Mouse (Mus musculus) hindbrain, embryonic 16.5 days (tissue): Measurements from ENCODE around the gene Plpp1. TPM values are rescaled to one million over a fixed set of nuclear protein-coding genes. Genes with fewer than 3 reads are reported as not detected.

Experiments
- ATAC-seq: fragments of 200-750 bp; cut with Nextera tagmentation; 2 replicates; pipeline ENCODE4 v1.8.0; 2017; ENCODE audit warnings: moderate TSS enrichment, moderate library complexity
- H3K27ac ChIP-seq: fragments of 300-500 bp; sonication (generic); 2 replicates; pipeline ENCODE4 v1.5.1; 2014; ENCODE audit warnings: low read depth, mild to moderate bottlenecking, control low read depth, low read length, moderate library complexity
- H3K27me3 ChIP-seq: fragments of 300-500 bp; sonication (generic); replicated peaks from 2 replicates; pipeline ENCODE4 v1.6.1; 2014; ENCODE audit warnings: low read length; ENCODE audit not compliant: control insufficient read depth, insufficient read depth
- H3K36me3 ChIP-seq: fragments of 300-500 bp; sonication (generic); 2 replicates; pipeline ENCODE4 v1.6.1; 2014; ENCODE audit warnings: mild to moderate bottlenecking, low read length, moderate library complexity, mixed read lengths; ENCODE audit not compliant: control insufficient read depth, insufficient read depth
- H3K4me1 ChIP-seq: fragments of 300-500 bp; sonication (generic); 2 replicates; pipeline ENCODE4 v1.6.1; 2014; ENCODE audit warnings: low read depth, low read length; ENCODE audit not compliant: control insufficient read depth, insufficient read depth
- H3K4me2 ChIP-seq: fragments of 300-500 bp; sonication (generic); 2 replicates; pipeline ENCODE4 v1.6.1; 2014; ENCODE audit warnings: mild to moderate bottlenecking, low read length, control low read depth, moderate library complexity
- H3K4me3 ChIP-seq: fragments of 300-500 bp; sonication (generic); 2 replicates; pipeline ENCODE4 v1.5.1; 2014; ENCODE audit warnings: mild to moderate bottlenecking, low read length, control low read depth, moderate library complexity
- H3K9ac ChIP-seq: fragments of 300-500 bp; sonication (generic); 2 replicates; pipeline ENCODE4 v1.6.1; 2014; ENCODE audit warnings: low read depth, mild to moderate bottlenecking, control low read depth, low read length, moderate library complexity
- H3K9me3 ChIP-seq: fragments of 300-500 bp; sonication (generic); 2 replicates; pipeline ENCODE4 v1.6.1; 2014; ENCODE audit warnings: mild to moderate bottlenecking, low read length, moderate library complexity; ENCODE audit not compliant: control insufficient read depth
- WGBS: fragments of 180-500 bp; shearing (Covaris S2); extraction: QIAGEN DNeasy Blood & Tissue Kit; methylation state at CpG from one replicate; pipeline ENCODE4 v1.1.7; 2014; 5-methylcytosine and 5-hydroxymethylcytosine counted together
- polyA plus RNA-seq: library from polyadenylated mRNA; unstranded; fragments of >200 nt; fragmentation: Nextera tagmentation; extraction: Ambion mirVana; gene quantifications from 2 replicates; pipeline ENCODE4 v1.2.1, GENCODE M21; 2015

Gene Plpp1
- polyA plus RNA-seq, 1 experiment from 2014 or later = 85.8 TPM

GRCm38 (mm10) chr13:112759364-112759763 lies 41.2 kb upstream of the Plpp1 start:
- no peaks in the 10 kb centered on the region for H3K9me3 ChIP-seq
- 90% methylated on average over 9 of the region's 9 CpGs for WGBS
- peaks cover 6% of the 10 kb centered on the region; the same call in 1 of the 2 replicates for H3K4me1 ChIP-seq
- H3K4me3 ChIP-seq = no peak overlapping the region
- no peak overlapping the region for H3K4me2 ChIP-seq
- H3K36me3 ChIP-seq = no peaks in the 10 kb centered on the region
- H3K9ac ChIP-seq = no peak overlapping the region
- H3K27ac ChIP-seq = no peak overlapping the region
- H3K27me3 ChIP-seq = no peaks in the 10 kb centered on the region
- ATAC-seq = no peak

- Histone ChIP-seq H3K27me3 (no peaks in the 10 kb centered on the region), H3K27ac (no peak overlapping the region), H3K36me3 (no peaks in the 10 kb centered on the region), H3K4me2 (no peak overlapping the region), H3K4me1 (peaks cover 6% of the 10 kb centered on the region; the same call in 1 of the 2 replicates), H3K9me3 (no peaks in the 10 kb centered on the region), H3K9ac (no peak overlapping the region), H3K4me3 (no peak overlapping the region)
- ATAC-seq = peak; percentile 61; the same call in 1 of the 2 replicates
- 68% methylated on average over 15 of the region's 15 CpGs for WGBS
Measured at GRCm38 (mm10) chr13:112759777-112760537, 40.6 kb upstream of the Plpp1 start.

- peaks cover 4% of the 10 kb centered on the region; the same call in 1 of the 2 replicates for H3K4me1 ChIP-seq
- no peak overlapping the region for H3K4me3 ChIP-seq
- H3K36me3 ChIP-seq = no peaks in the 10 kb centered on the region
- no peaks in the 10 kb centered on the region for H3K27me3 ChIP-seq
- no peak overlapping the region for H3K4me2 ChIP-seq
- ATAC-seq = no peak
- no peak overlapping the region for H3K27ac ChIP-seq
- H3K9me3 ChIP-seq = no peaks in the 10 kb centered on the region
- WGBS = 48% methylated on average over 1 of the region's 1 CpGs
- H3K9ac ChIP-seq = no peak overlapping the region
Measured at GRCm38 (mm10) chr13:112760538-112760881, 40.1 kb upstream of the Plpp1 start.

GRCm38 (mm10) chr13:112761787-112762186 lies 38.8 kb upstream of the Plpp1 start:
- 78% methylated on average over 1 of the region's 1 CpGs for WGBS
- no peak for ATAC-seq
- no peaks in the 10 kb centered on the region for H3K27me3 ChIP-seq

GRCm38 (mm10) chr13:112762548-112762947 lies 38.0 kb upstream of the Plpp1 start:
- WGBS = 80% methylated on average over 4 of the region's 4 CpGs
- Histone ChIP-seq H3K9ac (no peak overlapping the region), H3K27me3 (no peaks in the 10 kb centered on the region), H3K36me3 (no peaks in the 10 kb centered on the region), H3K4me1 (no peaks in the 10 kb centered on the region), H3K27ac (no peak overlapping the region), H3K4me2 (no peak overlapping the region), H3K4me3 (no peak overlapping the region), H3K9me3 (peaks cover 6% of the 10 kb centered on the region)
- no peak for ATAC-seq

More at GRCm38 (mm10) chr13:112761787-112762186, 38.8 kb upstream of the Plpp1 start:
- Histone ChIP-seq H3K9ac (no peak overlapping the region), H3K27ac (no peak overlapping the region), H3K9me3 (no peaks in the 10 kb centered on the region), H3K36me3 (no peaks in the 10 kb centered on the region), H3K4me2 (no peak overlapping the region), H3K4me3 (no peak overlapping the region), H3K4me1 (no peaks in the 10 kb centered on the region)

- Histone ChIP-seq H3K9me3 (peaks cover 9% of the 10 kb centered on the region), H3K27ac (no peak overlapping the region), H3K4me1 (no peaks in the 10 kb centered on the region), H3K27me3 (no peaks in the 10 kb centered on the region), H3K4me3 (no peak overlapping the region), H3K36me3 (no peaks in the 10 kb centered on the region), H3K9ac (no peak overlapping the region), H3K4me2 (no peak overlapping the region)
- WGBS = 88% methylated on average over 10 of the region's 10 CpGs
- ATAC-seq = no peak; the same call in 1 of the 2 replicates
Measured at GRCm38 (mm10) chr13:112763531-112764091, 37.0 kb upstream of the Plpp1 start.

GRCm38 (mm10) chr13:112764556-112764955 lies 36.0 kb upstream of the Plpp1 start:
- 61% methylated on average over 5 of the region's 5 CpGs for WGBS
- no peak overlapping the region for H3K4me3 ChIP-seq
- H3K4me1 ChIP-seq = no peaks in the 10 kb centered on the region
- H3K9me3 ChIP-seq = peaks cover 9% of the 10 kb centered on the region
- H3K4me2 ChIP-seq = no peak overlapping the region
- no peak overlapping the region for H3K27ac ChIP-seq
- H3K9ac ChIP-seq = no peak overlapping the region
- ATAC-seq = peak; percentile 30; the same call in 1 of the 2 replicates
- H3K27me3 ChIP-seq = no peaks in the 10 kb centered on the region
- H3K36me3 ChIP-seq = no peaks in the 10 kb centered on the region

GRCm38 (mm10) chr13:112765654-112766053 lies 34.9 kb upstream of the Plpp1 start:
- ATAC-seq = no peak
- Histone ChIP-seq H3K27me3 (no peaks in the 10 kb centered on the region), H3K4me2 (no peak overlapping the region), H3K36me3 (no peaks in the 10 kb centered on the region), H3K4me1 (no peaks in the 10 kb centered on the region), H3K27ac (no peak overlapping the region), H3K9ac (no peak overlapping the region), H3K9me3 (peaks cover 9% of the 10 kb centered on the region), H3K4me3 (no peak overlapping the region)
- 91% methylated on average over 3 of the region's 3 CpGs for WGBS

GRCm38 (mm10) chr13:112770528-112771328 lies 29.9 kb upstream of the Plpp1 start:
- H3K36me3 ChIP-seq = no peaks in the 10 kb centered on the region
- H3K9ac ChIP-seq = no peak overlapping the region
- no peak overlapping the region for H3K4me2 ChIP-seq
- H3K27me3 ChIP-seq = no peaks in the 10 kb centered on the region
- 26% methylated on average over 11 of the region's 11 CpGs for WGBS
- ATAC-seq = peak; percentile 76; the same call in 1 of the 2 replicates
- H3K4me1 ChIP-seq = no peaks in the 10 kb centered on the region; the same call in none of the 2 replicates
- peaks cover 9% of the 10 kb centered on the region for H3K9me3 ChIP-seq
- H3K27ac ChIP-seq = peak overlapping the region; percentile 9; the same call in 1 of the 2 replicates
- H3K4me3 ChIP-seq = no peak overlapping the region
